Mouse (Mus musculus) right cerebral cortex, postnatal 4 days (tissue): ENCODE data around the gene Rnft2.
A peak's percentile ranks its signal among the peaks of the same experiment; 100 is the strongest.

Source experiments
- DNase-seq: peaks from one replicate; pipeline ENCODE4 v3.0.0-alpha.2; 2022

Rnft2 gene

GRCm38 (mm10) chr5:118247378-118247777 lies 2.5 kb upstream of the Rnft2 start:
- DNase-seq = no peak

- no peak for DNase-seq
These were observed 841 bp upstream of the Rnft2 start for GRCm38 (mm10) chr5:118245606-118246308.

- DNase-seq = no peak
These were observed 5.2 kb downstream of the Rnft2 start for GRCm38 (mm10) chr5:118239671-118240070.

GRCm38 (mm10) chr5:118236891-118237290 lies 8.0 kb downstream of the Rnft2 start:
- no peak for DNase-seq

- DNase-seq = no peak
These were observed 14.8 kb downstream of the Rnft2 start for GRCm38 (mm10) chr5:118230071-118230611.

- DNase-seq = no peak
These were observed 21.7 kb downstream of the Rnft2 start for GRCm38 (mm10) chr5:118223142-118223757.

- no peak for DNase-seq
These were observed 27.5 kb downstream of the Rnft2 start for GRCm38 (mm10) chr5:118217410-118217809.

- peak; percentile 81 for DNase-seq
These were observed 30.3 kb downstream of the Rnft2 start for GRCm38 (mm10) chr5:118214418-118215154.

GRCm38 (mm10) chr5:118214012-118214411 lies 30.9 kb downstream of the Rnft2 start:
- no peak for DNase-seq

- no peak for DNase-seq
These were observed 39.1 kb downstream of the Rnft2 start for GRCm38 (mm10) chr5:118205852-118206251.

- DNase-seq = no peak
These were observed 40.1 kb downstream of the Rnft2 start for GRCm38 (mm10) chr5:118204675-118205440.

GRCm38 (mm10) chr5:118199670-118200069 lies 45.2 kb downstream of the Rnft2 start:
- DNase-seq = no peak

GRCm38 (mm10) chr5:118197421-118197820 lies 47.5 kb downstream of the Rnft2 start:
- no peak for DNase-seq

- no peak for DNase-seq
These were observed 52.7 kb downstream of the Rnft2 start for GRCm38 (mm10) chr5:118192221-118192620.

GRCm38 (mm10) chr5:118190491-118190890 lies 54.4 kb downstream of the Rnft2 start:
- no peak for DNase-seq

- DNase-seq = no peak
These were observed 56.6 kb downstream of the Rnft2 start for GRCm38 (mm10) chr5:118188356-118188755.

- DNase-seq = no peak
These were observed 57.8 kb downstream of the Rnft2 start for GRCm38 (mm10) chr5:118186903-118187633.

GRCm38 (mm10) chr5:118177640-118178039 lies 67.3 kb downstream of the Rnft2 start:
- no peak for DNase-seq

- DNase-seq = no peak
These were observed 69.8 kb downstream of the Rnft2 start for GRCm38 (mm10) chr5:118175137-118175536.

GRCm38 (mm10) chr5:118174310-118175009 lies 70.5 kb downstream of the Rnft2 start:
- DNase-seq = no peak

- DNase-seq = no peak
These were observed 72.7 kb downstream of the Rnft2 start for GRCm38 (mm10) chr5:118172078-118172723.
